Mouse (Mus musculus): ENCODE measurements around the gene Inha. TPM values are rescaled to one million over a fixed set of nuclear protein-coding genes. Genes with fewer than 3 reads are reported as not detected.

Inha gene
- total and polyA plus RNA-seq, 3 experiments = not detected

DNA sequence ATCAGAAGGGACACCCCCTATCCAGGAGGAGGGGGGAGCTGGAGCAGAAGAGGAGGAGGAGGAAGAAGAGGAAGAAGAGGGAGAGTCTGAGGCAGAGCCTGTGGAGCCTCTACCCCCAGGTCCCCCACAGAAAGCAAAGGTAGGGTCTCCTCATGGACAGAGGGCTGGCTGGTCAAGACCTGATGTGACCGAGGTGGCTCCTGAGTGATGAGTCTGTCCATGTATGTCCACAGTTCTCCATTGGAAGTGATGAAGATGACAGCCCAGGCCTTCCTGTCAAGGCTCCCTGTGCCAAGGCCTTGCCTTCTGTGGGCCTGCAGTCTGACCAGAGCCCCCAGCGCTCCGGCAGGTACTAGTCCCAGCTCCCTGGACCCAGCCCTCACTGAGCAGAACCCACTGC lies 41.2 kb downstream of the Inha start:
- H3K4me3 ChIP-seq (ENCODE audit: control insufficient read depth in 1 of 2, insufficient read depth in 1 of 2, low read depth in 2 of 2, low read length in 2 of 2) = no peak overlapping the region
- no peaks in the 10 kb centered on the region for H3K4me1 ChIP-seq (ENCODE audit: control insufficient read depth in 1 of 2, insufficient read depth in 2 of 2, low read length in 2 of 2)
- no peak for TF ChIP-seq SMC3 (IDR thresholded peaks at IDR 0.05; ENCODE audit: low read depth, low read length)
- TF ChIP-seq USF1 (IDR thresholded peaks at IDR 0.05; ENCODE audit: low read depth, low read length) = no peak
- TF ChIP-seq CHD2 (IDR thresholded peaks at IDR 0.05; ENCODE audit: low read length) = no peak
- no peak for TF ChIP-seq MYC (IDR thresholded peaks at IDR 0.05; ENCODE audit: low read depth, low read length)
- TF ChIP-seq ZKSCAN1 (IDR thresholded peaks at IDR 0.05; ENCODE audit: low read depth, low read length) = no peak
- TF ChIP-seq POLR2A (IDR thresholded peaks at IDR 0.05; ENCODE audit: control insufficient read depth in 1 of 2, insufficient read depth in 1 of 2, low read depth in 1 of 2, low read length in 2 of 2, poor library complexity in 1 of 2) = no peak
- no peak for TF ChIP-seq TBP (IDR thresholded peaks at IDR 0.05; ENCODE audit: low read depth, low read length)
- TF ChIP-seq MAFK (IDR thresholded peaks at IDR 0.05; ENCODE audit: borderline replicate concordance, low read depth, low read length) = no peak
- no peak for TF ChIP-seq USF2 (IDR thresholded peaks at IDR 0.05; ENCODE audit: borderline replicate concordance in 1 of 2, insufficient read depth in 1 of 2, low read depth in 1 of 2, low read length in 2 of 2)
- TF ChIP-seq EP300 (IDR thresholded peaks at IDR 0.05; ENCODE audit: low read depth in 1 of 2, low read length in 2 of 2) = no peak
- TF ChIP-seq ZMIZ1 (IDR thresholded peaks at IDR 0.05; ENCODE audit: low read depth, low read length) = no peak
- TF ChIP-seq SIN3A (IDR thresholded peaks at IDR 0.05; ENCODE audit: low read length) = no peak
- no peak for TF ChIP-seq RCOR1 (IDR thresholded peaks at IDR 0.05; ENCODE audit: low read depth, low read length)
- TF ChIP-seq GATA1 (IDR thresholded peaks at IDR 0.05; ENCODE audit: low read depth, low read length) = no peak
- TF ChIP-seq MAZ (IDR thresholded peaks at IDR 0.05; ENCODE audit: low read depth, low read length) = no peak
- TF ChIP-seq KAT2A (conservative IDR thresholded peaks at IDR 0.05; ENCODE audit: low read depth, low read length) = no peak
- no peak for TF ChIP-seq BHLHE40 (IDR thresholded peaks at IDR 0.05; ENCODE audit: borderline replicate concordance, low read depth, low read length)
- TF ChIP-seq JUND (IDR thresholded peaks at IDR 0.05; ENCODE audit: low read depth, low read length) = no peak
- no peak for TF ChIP-seq E2F4 (IDR thresholded peaks at IDR 0.05; ENCODE audit: borderline replicate concordance, low read depth, low read length)
- H3K27ac ChIP-seq (ENCODE audit: control insufficient read depth, low read depth, low read length) = no peak overlapping the region
- no peaks in the 10 kb centered on the region for H3K27me3 ChIP-seq (ENCODE audit: control insufficient read depth in 1 of 2, insufficient read depth in 2 of 2, low read length in 2 of 2)
- DNase-seq (ENCODE audit: low read depth, low spot score) = no peak
- no peak overlapping the region for H3K9ac ChIP-seq (ENCODE audit: control insufficient read depth, low read depth, low read length, poor library complexity, severe bottlenecking)
- no peaks in the 10 kb centered on the region for H3K36me3 ChIP-seq (ENCODE audit: control insufficient read depth in 1 of 2, insufficient read depth in 2 of 2, low read length in 2 of 2)
- no peaks in the 10 kb centered on the region for H3K9me3 ChIP-seq (replicated peaks; ENCODE audit: insufficient read depth, low read length)
- H3K79me2 ChIP-seq (ENCODE audit: control insufficient read depth, insufficient read depth, low read length, poor library complexity) = no peaks in the 10 kb centered on the region

DNA sequence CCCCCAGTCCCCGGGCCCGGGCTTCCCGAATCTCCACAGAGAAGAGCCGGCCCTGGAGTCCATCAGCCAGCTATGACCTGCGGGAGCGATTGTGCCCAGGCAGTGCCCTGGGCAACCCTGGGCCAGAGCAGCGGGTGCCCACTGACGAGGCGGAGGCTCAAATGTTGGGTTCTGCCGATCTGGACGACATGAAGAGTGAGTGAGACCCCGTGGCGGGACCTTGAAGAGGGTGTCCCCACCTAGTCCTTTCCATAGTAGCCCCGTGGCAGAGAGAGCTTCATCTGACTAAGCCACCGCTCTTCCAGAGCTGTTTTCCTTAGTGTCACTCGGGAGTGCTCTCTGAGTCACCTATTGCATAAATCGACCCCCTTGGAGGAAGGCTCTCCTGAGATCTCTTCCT lies 42.0 kb downstream of the Inha start:
- Histone ChIP-seq H3K4me3 (ENCODE audit: control insufficient read depth in 1 of 2, insufficient read depth in 1 of 2, low read depth in 2 of 2, low read length in 2 of 2) (no peak overlapping the region), H3K27ac (ENCODE audit: control insufficient read depth, low read depth, low read length) (no peak overlapping the region), H3K9me3 (replicated peaks; ENCODE audit: insufficient read depth, low read length) (no peaks in the 10 kb centered on the region), H3K36me3 (ENCODE audit: control insufficient read depth in 1 of 2, insufficient read depth in 2 of 2, low read length in 2 of 2) (no peaks in the 10 kb centered on the region), H3K79me2 (ENCODE audit: control insufficient read depth, insufficient read depth, low read length, poor library complexity) (no peaks in the 10 kb centered on the region), H3K9ac (ENCODE audit: control insufficient read depth, low read depth, low read length, poor library complexity, severe bottlenecking) (no peak overlapping the region), H3K27me3 (ENCODE audit: control insufficient read depth in 1 of 2, insufficient read depth in 2 of 2, low read length in 2 of 2) (no peaks in the 10 kb centered on the region), H3K4me1 (ENCODE audit: control insufficient read depth in 1 of 2, insufficient read depth in 2 of 2, low read length in 2 of 2) (no peaks in the 10 kb centered on the region)
- no peak for DNase-seq (ENCODE audit: low read depth, low spot score)
- TF ChIP-seq HCFC1 (IDR thresholded peaks at IDR 0.05; ENCODE audit: low read depth, low read length) (no peak), UBTF (IDR thresholded peaks at IDR 0.05; ENCODE audit: borderline replicate concordance, insufficient read depth, low read depth, low read length) (no peak), POLR2A (IDR thresholded peaks at IDR 0.05; ENCODE audit: control insufficient read depth in 1 of 2, insufficient read depth in 1 of 2, low read depth in 1 of 2, low read length in 2 of 2, poor library complexity in 1 of 2) (no peak)
